Mouse (Mus musculus): ENCODE measurements at regions not wholly inside any gene's neighbourhood (a gene's known extent, or its start where the extent isn't known, plus 50 kb on each side); places are given as distances from the start of the nearest gene placed in this dataset.

- DNase-seq (ENCODE audit: inconsistent age in 2 of 2, low spot score in 1 of 2), result no peak
Observed at GRCm38 (mm10) chr5:91828481-91828880, 134.4 kb downstream of the Rchy1 start.

- no peak for DNase-seq (ENCODE audit: inconsistent age in 2 of 2, low spot score in 1 of 2)
Observed at GRCm38 (mm10) chr5:91826636-91827035, 136.2 kb downstream of the Rchy1 start.

- DNase-seq (ENCODE audit: inconsistent age in 2 of 2, low spot score in 1 of 2), result no peak
Observed at GRCm38 (mm10) chr5:91822844-91823576, 139.9 kb downstream of the Rchy1 start.

- DNase-seq (ENCODE audit: inconsistent age in 2 of 2, low spot score in 1 of 2), result no peak
Observed at GRCm38 (mm10) chr5:91818800-91819199, 144.1 kb downstream of the Rchy1 start.

- no peak for DNase-seq (ENCODE audit: inconsistent age in 2 of 2, low spot score in 1 of 2)
Observed at GRCm38 (mm10) chr5:91818195-91818594, 144.7 kb downstream of the Rchy1 start.

- DNase-seq (ENCODE audit: inconsistent age in 2 of 2, low spot score in 1 of 2), result no peak
Observed at GRCm38 (mm10) chr5:91816376-91816950, 146.4 kb downstream of the Rchy1 start.

DNA sequence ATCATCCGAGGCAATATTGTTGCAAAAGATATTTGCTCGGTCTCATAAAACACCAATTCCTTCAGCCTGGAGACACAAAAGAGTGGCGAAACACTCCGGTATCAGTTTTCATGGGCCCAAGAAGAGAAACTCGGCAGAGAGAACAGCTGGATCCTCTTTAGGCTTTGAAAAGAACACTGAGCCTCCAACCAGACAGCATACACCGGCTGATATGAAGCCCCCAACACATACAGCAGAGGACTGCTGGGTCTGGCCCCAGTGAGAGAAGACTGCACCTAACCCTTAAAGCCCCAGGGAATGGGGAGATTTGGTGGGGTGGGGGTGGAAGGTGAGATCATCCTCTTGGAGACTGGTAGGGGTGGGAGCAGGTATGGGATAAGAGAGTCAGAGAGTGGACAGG, 147.9 kb downstream of the Rchy1 start:
- DNase-seq (ENCODE audit: inconsistent age in 2 of 2, low spot score in 1 of 2), result no peak

DNA sequence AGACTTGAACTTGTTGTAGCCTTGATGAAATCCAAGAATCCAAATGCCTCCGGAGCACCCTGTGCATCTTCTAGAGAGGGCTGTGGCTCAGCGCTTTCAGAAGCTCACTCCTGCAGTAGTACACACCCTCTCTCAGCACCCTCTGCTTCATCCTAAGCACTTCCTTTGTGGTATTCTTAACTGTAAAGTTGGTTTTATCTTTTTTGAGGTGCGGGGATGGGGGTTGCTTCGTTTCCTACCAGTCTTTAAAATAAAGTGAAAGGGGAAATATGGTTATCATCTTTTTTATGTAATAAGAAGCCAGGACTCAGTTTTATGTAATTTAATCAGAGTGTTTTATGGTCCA, 148.5 kb downstream of the Rchy1 start:
- DNase-seq (ENCODE audit: inconsistent age in 2 of 2, low spot score in 1 of 2), result no peak

DNA sequence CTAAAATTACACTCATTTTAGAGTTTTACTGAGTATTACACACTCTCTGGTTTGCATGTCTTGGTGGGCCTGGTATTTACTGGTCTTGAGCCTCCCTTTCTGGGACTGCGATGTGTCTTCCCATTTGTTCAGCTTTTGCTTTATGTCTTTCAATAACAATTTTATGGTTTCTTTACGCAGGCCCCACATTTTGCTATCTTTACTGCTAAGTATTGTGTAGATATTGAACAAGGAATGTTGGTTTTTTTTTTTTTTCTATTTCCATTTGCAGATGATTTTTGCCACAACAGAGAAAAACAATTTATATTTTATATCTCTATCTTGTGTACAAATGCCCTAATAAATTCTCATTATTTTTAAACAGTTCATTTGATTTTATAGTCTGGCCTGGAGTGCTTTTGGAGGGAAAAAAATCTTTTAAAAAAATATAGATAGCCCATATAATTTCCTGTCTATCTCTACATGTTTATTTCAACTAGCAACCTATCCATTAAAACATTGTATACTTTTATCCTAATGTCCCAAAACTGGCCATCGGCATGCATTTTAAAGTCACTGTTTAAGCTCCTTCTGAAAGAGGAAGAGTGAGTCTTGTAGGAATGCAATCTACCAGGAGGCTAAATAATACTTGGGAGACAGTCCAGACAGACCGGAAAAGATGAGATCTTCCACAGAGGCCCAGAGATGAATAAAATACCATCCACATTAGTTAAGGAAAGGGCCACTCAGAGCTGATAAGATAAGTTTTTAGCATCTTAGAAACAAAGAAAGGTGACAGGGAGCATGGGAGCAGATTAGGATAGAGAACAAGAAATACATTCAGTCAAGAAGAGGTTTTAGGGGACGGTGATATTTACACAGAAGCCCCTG, 149.1 kb downstream of the Rchy1 start:
- no peak for DNase-seq (ENCODE audit: inconsistent age in 2 of 2, low spot score in 1 of 2)

- DNase-seq (ENCODE audit: inconsistent age in 2 of 2, low spot score in 1 of 2), result no peak
Observed at GRCm38 (mm10) chr5:91807070-91808065, 155.5 kb downstream of the Rchy1 start.

GRCm38 (mm10) chr5:91801297-91801980, 161.4 kb downstream of the Rchy1 start:
- DNase-seq (ENCODE audit: inconsistent age in 2 of 2, low spot score in 1 of 2), result no peak

DNA sequence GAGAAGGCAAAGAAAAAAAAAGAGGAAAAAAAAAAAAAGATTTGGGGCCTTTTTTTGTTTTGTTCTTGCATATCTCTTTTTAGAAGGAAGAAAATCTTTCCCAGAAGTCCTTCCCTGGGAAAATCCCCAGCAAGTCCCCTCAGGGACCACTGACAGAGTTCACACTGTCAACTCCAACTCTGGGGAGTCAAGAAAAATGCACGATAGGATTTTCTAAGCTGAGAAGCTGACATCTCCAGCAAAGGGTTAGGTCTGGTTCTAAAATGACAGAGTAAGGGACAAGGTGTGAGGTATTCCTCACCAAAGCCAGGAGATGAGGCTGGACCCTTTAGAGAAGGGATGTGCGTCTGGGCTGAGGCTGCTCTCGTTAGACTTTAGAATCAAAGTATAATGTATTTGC, 165.5 kb downstream of the Rchy1 start:
- DNase-seq (ENCODE audit: inconsistent age in 2 of 2, low spot score in 1 of 2), result no peak

DNA sequence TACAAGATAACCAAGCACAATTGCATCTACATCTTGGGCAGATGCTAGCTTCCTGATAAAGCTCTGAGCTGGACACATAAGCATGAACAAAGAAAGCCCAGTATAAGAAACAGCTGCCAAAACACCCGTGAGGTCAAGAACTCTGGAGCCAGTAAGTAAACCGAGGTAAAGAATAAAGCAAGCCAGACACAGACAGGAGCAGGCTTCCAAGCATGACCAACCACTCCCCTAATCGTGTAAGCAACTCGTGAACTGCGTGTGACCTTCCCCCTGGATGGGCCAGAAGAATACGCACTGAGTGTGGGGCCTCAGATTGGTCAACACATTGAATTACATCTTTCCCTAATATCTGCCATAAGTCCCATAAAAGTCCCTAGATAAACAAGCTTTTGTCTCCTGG, 170.1 kb downstream of the Rchy1 start:
- no peak for DNase-seq (ENCODE audit: inconsistent age in 2 of 2, low spot score in 1 of 2)

- DNase-seq (ENCODE audit: inconsistent age in 2 of 2, low spot score in 1 of 2), result no peak
Observed at GRCm38 (mm10) chr5:91790412-91790811, 172.5 kb downstream of the Rchy1 start.

DNA sequence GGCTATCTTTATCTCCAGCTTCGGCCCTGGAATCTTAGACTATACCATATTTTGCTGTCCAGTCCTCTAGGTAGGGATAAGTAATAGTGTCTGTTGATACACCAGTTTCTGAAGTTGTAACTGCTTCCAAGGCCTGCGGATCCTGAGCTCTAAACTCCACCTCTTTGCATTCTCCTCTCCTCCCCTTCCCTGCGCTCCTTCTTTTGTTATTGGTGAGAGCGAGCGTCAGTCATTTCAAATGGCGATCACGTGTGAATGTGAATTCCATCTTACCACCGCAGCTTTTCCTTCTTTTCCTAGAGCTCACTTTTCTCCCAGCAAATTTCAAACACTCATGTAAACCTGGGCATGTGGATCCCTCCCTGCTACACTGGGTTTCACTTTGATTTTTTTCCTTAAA, 178.9 kb downstream of the Rchy1 start:
- DNase-seq (ENCODE audit: inconsistent age in 2 of 2, low spot score in 1 of 2), result no peak

- no peak for DNase-seq (ENCODE audit: inconsistent age in 2 of 2, low spot score in 1 of 2)
Observed at GRCm38 (mm10) chr5:91776971-91777370, 185.9 kb downstream of the Rchy1 start.

DNA sequence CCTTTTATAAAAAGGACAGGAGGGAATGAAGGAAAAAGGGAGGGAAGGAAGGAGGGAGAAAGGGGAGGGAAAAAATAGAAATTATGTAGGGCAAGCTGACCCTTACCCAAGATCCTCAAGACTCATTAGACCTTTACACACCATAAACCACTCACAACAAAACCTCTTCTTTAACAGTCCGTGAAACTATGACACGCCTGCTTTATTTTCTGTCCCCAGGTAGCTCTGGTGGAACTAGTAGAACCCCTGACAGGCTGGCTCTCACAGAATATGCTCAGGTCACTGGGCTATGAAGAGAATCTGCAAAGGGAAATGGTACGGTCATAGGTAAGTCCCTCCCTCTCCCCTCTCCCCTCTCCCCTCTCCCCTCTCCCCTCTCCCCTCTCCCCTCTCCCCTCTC, 188.8 kb downstream of the Rchy1 start:
- no peak for DNase-seq (ENCODE audit: inconsistent age in 2 of 2, low spot score in 1 of 2)

DNA sequence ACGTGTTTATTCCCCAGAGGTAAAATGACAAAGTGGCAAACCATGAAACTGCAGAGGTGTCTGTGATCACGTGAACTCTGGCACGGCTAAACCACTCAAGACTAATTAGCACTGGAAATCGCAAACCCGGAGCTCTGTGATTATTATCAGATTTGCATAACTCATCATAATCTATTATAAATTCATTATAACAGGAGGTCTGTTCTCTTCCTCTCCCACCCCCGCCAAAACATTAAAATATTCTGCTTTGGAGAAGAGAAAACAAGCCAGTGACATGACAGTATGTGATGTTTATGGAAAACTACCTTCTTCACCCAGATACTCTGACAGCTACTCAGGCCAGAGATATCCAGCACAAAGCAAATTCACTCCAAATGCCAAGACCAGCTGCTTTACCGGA, 195.0 kb downstream of the Rchy1 start:
- peak in 1 of 2 experiments; percentile 21 for DNase-seq (ENCODE audit: inconsistent age in 2 of 2, low spot score in 1 of 2)

- no peak for DNase-seq (ENCODE audit: inconsistent age in 2 of 2, low spot score in 1 of 2)
Observed at GRCm38 (mm10) chr5:91767060-91767459, 195.8 kb downstream of the Rchy1 start.

DNA sequence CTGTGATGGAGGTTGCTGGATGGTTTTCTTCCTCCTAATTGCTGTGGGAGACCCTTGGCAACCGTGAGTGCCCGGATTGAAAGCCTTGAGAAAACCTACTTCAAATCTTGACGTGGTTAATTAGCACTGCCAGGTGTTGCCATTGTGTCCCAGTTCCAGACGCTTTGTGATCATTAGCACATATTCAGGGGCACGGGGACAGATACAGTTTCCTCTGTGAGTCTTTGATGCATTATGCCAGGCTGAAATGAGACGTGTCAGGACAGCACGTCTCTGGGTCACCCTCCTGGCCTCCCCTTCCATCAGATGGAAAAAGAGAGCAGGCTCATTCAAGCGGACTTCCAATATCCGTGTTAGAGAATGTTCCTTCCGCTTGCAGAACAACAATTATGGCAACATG, 198.2 kb downstream of the Rchy1 start:
- DNase-seq (ENCODE audit: inconsistent age in 2 of 2, low spot score in 1 of 2), result no peak
